Mouse (Mus musculus) heart, adult 2 months (tissue): ENCODE results near the gene Ammecr1. TPM values are rescaled to one million over a fixed set of nuclear protein-coding genes. Genes with fewer than 3 reads are reported as not detected.
A peak's percentile ranks its signal among the peaks of the same experiment; 100 is the strongest.

Experiments used
- DNase-seq, 2 experiments: peaks; one replicate each; pipeline ENCODE4 v3.0.0; 2021
- H3K27ac ChIP-seq: fragments of 200-600 bp; 2 replicates; pipeline ENCODE4 v1.8.1; 2022
- H3K27me3 ChIP-seq: fragments of 200-500 bp; 2 replicates; pipeline ENCODE4 v1.6.1; 2012; ENCODE audit warnings: mild to moderate bottlenecking, low read length, inconsistent platforms, mixed read lengths; ENCODE audit not compliant: control insufficient read depth, insufficient read depth
- H3K36me3 ChIP-seq: fragments of 200-500 bp; 2 replicates; pipeline ENCODE4 v1.6.1; 2012; ENCODE audit warnings: low read length, inconsistent platforms; ENCODE audit not compliant: control insufficient read depth, insufficient read depth
- H3K4me1 ChIP-seq: fragments of 200-500 bp; 2 replicates; pipeline ENCODE4 v1.6.1; 2011; ENCODE audit warnings: low read length; ENCODE audit not compliant: control insufficient read depth, insufficient read depth
- H3K4me3 ChIP-seq: fragments of 200-600 bp; 2 replicates; pipeline ENCODE4 v1.8.1; 2022
- H3K79me2 ChIP-seq: fragments of 200-500 bp; replicated peaks from 2 replicates; pipeline ENCODE4 v1.6.1; 2012; ENCODE audit warnings: mild to moderate bottlenecking, inconsistent platforms, low read length, moderate library complexity, mixed read lengths; ENCODE audit not compliant: control insufficient read depth, insufficient read depth
- H3K9ac ChIP-seq: fragments of 200-500 bp; 2 replicates; pipeline ENCODE4 v1.6.1; 2012; ENCODE audit warnings: low read depth, mild to moderate bottlenecking, control low read depth, inconsistent platforms, low read length, mixed read lengths
- CTCF ChIP-seq: fragments of 200-600 bp; IDR thresholded peaks from 2 replicates; pipeline ENCODE4 v1.8.1; 2022; ENCODE audit warnings: antibody characterized with exemption, mild to moderate bottlenecking, moderate library complexity
- EP300 ChIP-seq: fragments of 200-500 bp; IDR thresholded peaks from 2 replicates; pipeline ENCODE4 v1.6.1; 2011; ENCODE audit warnings: low read depth, low read length, control low read depth; ENCODE audit not compliant: insufficient read depth
- POLR2A ChIP-seq: fragments of 200-500 bp; IDR thresholded peaks from 2 replicates; pipeline ENCODE4 v1.6.1; 2011; ENCODE audit warnings: mild to moderate bottlenecking, low read depth, low read length, control low read depth; ENCODE audit not compliant: insufficient read depth
- whole genome bisulfite sequencing: fragments of 180-500 bp; shearing (Covaris S2); methylation state at CpG from one replicate; pipeline ENCODE4 v1.1.7; 2018; 5-methylcytosine and 5-hydroxymethylcytosine counted together
- intact Hi-C: fragments of 180-260 bp; cut with DNase I; formaldehyde crosslinking; loops from one replicate; pipeline ENCODE4 v1.15.1; 2025
- polyA plus RNA-seq: library from polyadenylated mRNA; depleted of rRNA; stranded (reverse); fragments of >200 nt; gene quantifications from 2 replicates; pipeline ENCODE4 v1.2.3, GENCODE M21; 2012
- total RNA-seq, 2 experiments: library from RNA; stranded (reverse); gene quantifications; 2 replicates each; pipeline ENCODE4 v1.2.3; 2021

Ammecr1 gene
- total and polyA plus RNA-seq, 3 experiments = 1.7 to 12.1 (median 10.3) TPM

DNA sequence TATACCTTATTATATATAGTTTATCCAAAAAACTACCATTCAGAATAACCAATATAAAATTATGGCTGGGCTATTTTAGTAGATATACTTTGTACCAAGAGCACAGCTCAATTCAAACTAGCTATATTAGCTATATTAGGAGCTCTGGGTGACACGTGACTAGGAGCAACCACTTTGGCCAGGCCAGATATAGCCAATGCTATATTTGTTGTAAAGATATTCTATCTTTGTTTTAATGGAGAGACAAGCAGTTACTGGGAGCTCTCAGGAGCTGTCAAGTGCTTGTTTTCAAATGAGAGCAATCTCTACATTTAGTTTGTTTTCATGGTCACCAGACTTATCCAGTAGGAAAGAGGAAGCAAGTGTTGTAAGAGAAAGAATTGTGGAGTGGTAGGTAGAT, 141.2 kb downstream of the Ammecr1 start:
- Histone ChIP-seq H3K36me3 (no peaks in the 10 kb centered on the region), H3K9ac (peak overlapping the region; percentile 34; the same call in 1 of the 2 replicates), H3K27me3 (no peaks in the 10 kb centered on the region), H3K79me2 (no peaks in the 10 kb centered on the region), H3K4me3 (no peak overlapping the region), H3K27ac (peak overlapping the region; percentile 65), H3K4me1 (peaks cover 6% of the 10 kb centered on the region)
- no peak for DNase-seq
- 46% methylated on average over 1 of the region's 1 CpGs for WGBS
- TF ChIP-seq CTCF (no peak), POLR2A (no peak), EP300 (no peak)
- intact Hi-C loops = no loop called here

DNA sequence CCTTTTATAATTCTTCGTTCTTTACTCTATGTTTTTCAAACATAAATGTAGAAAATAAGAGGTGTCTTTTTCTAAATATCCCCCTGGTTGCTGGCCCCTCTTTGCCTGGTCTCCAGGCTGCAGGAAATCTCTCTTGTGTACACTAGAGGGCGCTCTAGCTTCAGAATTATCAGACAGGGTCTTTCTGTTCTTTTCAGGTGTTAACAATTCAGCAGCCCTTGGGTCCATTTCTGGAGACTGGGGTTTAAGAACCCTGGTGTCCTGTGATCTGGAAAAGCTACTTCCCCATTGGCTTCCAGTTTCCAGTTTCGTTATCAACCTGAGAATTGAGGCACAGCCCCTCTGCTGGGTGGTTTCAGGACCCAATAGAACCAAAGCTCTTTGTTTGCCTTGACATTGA, 144.7 kb downstream of the Ammecr1 start:
- H3K27ac ChIP-seq = no peak overlapping the region
- intact Hi-C loops = loop anchor here (1.0 kb wide), 1 partner anchor 229 kb away; no protein-coding TSS in a partner anchor
- H3K9ac ChIP-seq = no peak overlapping the region
- TF ChIP-seq POLR2A = no peak
- TF ChIP-seq EP300 = no peak
- TF ChIP-seq CTCF = peak; percentile 87
- H3K27me3 ChIP-seq = no peaks in the 10 kb centered on the region
- 34% methylated on average over 3 of the region's 3 CpGs for WGBS
- no peaks in the 10 kb centered on the region for H3K79me2 ChIP-seq
- no peaks in the 10 kb centered on the region for H3K36me3 ChIP-seq
- H3K4me3 ChIP-seq = no peak overlapping the region
- DNase-seq = no peak
- H3K4me1 ChIP-seq = peaks cover 2% of the 10 kb centered on the region; the same call in 1 of the 2 replicates

- Histone ChIP-seq H3K79me2 (no peaks in the 10 kb centered on the region), H3K36me3 (no peaks in the 10 kb centered on the region), H3K4me3 (no peak overlapping the region), H3K9ac (no peak overlapping the region), H3K4me1 (no peaks in the 10 kb centered on the region; the same call in 1 of the 2 replicates), H3K27me3 (no peaks in the 10 kb centered on the region), H3K27ac (no peak overlapping the region)
- intact Hi-C loops = loop anchor here (1.0 kb wide), 1 partner anchor 230 kb away; no protein-coding TSS in a partner anchor
- 60% methylated on average over 6 of the region's 6 CpGs for WGBS
- TF ChIP-seq CTCF (no peak), POLR2A (no peak), EP300 (no peak)
- DNase-seq = no peak
These were observed 145.3 kb downstream of the Ammecr1 start for GRCm38 (mm10) chrX:142821239-142821638.

GRCm38 (mm10) chrX:142818057-142818682, 148.4 kb downstream of the Ammecr1 start:
- DNase-seq = peak in 1 of 2 experiments; percentile 53
- TF ChIP-seq EP300 (0 out of 2 replicates have a peak, but pooled peaks have one; percentile 38), POLR2A (no peak), CTCF (peak; percentile 89)
- Histone ChIP-seq H3K9ac (no peak overlapping the region), H3K4me3 (no peak overlapping the region), H3K27me3 (no peaks in the 10 kb centered on the region), H3K27ac (no peak overlapping the region), H3K4me1 (no peaks in the 10 kb centered on the region; the same call in 1 of the 2 replicates), H3K36me3 (no peaks in the 10 kb centered on the region), H3K79me2 (no peaks in the 10 kb centered on the region)
- 44% methylated on average over 10 of the region's 10 CpGs for WGBS
- intact Hi-C loops = loop anchor here (1.0 to 5.0 kb wide), 2 partner anchors 241 to 629 kb away; no protein-coding TSS in a partner anchor

GRCm38 (mm10) chrX:142813146-142813545, 153.4 kb downstream of the Ammecr1 start:
- WGBS = 24% methylated on average over 6 of the region's 6 CpGs
- TF ChIP-seq EP300 = no peak
- no peak for TF ChIP-seq POLR2A
- TF ChIP-seq CTCF = peak; percentile 72
- intact Hi-C loops = no loop called here
- H3K4me3 ChIP-seq = no peak overlapping the region
- peak in 1 of 2 experiments; percentile 51 for DNase-seq
- no peak overlapping the region for H3K9ac ChIP-seq
- H3K4me1 ChIP-seq = no peaks in the 10 kb centered on the region; the same call in 1 of the 2 replicates
- no peaks in the 10 kb centered on the region for H3K36me3 ChIP-seq
- H3K79me2 ChIP-seq = no peaks in the 10 kb centered on the region
- H3K27me3 ChIP-seq = no peaks in the 10 kb centered on the region
- H3K27ac ChIP-seq = no peak overlapping the region

- no peaks in the 10 kb centered on the region for H3K79me2 ChIP-seq
- TF ChIP-seq EP300 (no peak), CTCF (peak; percentile 80), POLR2A (no peak)
- intact Hi-C loops = loop anchor here (1.0 to 5.0 kb wide), 2 partner anchors 254 to 431 kb away; no protein-coding TSS in a partner anchor
- no peak overlapping the region for H3K4me3 ChIP-seq
- no peak overlapping the region for H3K27ac ChIP-seq
- WGBS = 28% methylated on average over 9 of the region's 9 CpGs
- H3K4me1 ChIP-seq = peaks cover 2% of the 10 kb centered on the region; the same call in 1 of the 2 replicates
- no peaks in the 10 kb centered on the region for H3K36me3 ChIP-seq
- peak in 1 of 2 experiments; percentile 24 for DNase-seq
- H3K27me3 ChIP-seq = no peaks in the 10 kb centered on the region
- H3K9ac ChIP-seq = no peak overlapping the region
These were observed 158.1 kb downstream of the Ammecr1 start for GRCm38 (mm10) chrX:142808411-142808810.
